Mouse (Mus musculus): ENCODE data around the gene Gbx2. TPM values are rescaled to one million over a fixed set of nuclear protein-coding genes. Genes with fewer than 3 reads are reported as not detected.

Gbx2 gene
- total RNA-seq, 1 experiment from 2014 or later, result not detected

DNA sequence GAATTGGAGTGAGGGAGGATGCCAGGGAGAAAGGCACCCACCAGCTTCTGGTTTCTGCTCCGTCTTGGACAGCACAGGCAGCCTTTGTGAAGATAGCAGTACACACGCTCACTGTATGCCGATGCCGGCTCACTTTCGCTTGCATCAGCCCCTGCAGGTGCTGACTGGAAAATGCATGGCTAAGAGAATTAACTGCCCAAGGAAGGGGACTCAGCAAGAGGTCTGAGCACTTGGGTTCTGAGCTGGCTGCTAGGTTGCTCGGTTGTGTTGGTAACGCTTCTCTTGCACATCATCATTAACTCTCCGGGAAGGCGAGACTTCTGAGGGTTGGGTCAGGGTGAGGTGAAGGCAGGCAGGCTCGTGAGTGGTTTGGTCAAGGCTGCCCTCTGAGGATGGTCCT is 9.2 kb downstream of the Gbx2 start:
- ATAC-seq (ENCODE audit: extremely low read depth, insufficient number of reproducible peaks, low FRiP score, poor library complexity, severe bottlenecking), result no peak

DNA sequence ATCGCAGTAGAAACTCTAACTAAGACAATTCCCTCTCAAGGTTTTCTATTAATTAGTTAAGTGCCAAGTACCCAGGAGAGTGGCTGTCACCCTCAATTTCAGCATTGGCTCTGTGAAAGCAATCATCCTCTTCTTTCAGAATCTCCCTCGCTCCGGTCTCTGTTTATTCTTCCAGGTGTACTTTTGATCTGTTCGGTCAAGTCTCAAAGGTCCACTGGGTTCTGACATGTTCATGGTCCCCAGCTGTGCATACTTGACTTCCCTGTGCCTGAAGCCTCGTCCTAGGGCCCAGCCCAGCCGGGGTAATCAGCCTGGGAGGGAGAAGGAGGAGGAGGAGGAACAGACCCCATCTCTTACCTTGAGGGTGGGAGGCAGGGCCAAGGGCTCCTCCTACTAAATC is 11.8 kb downstream of the Gbx2 start:
- no peak for ATAC-seq (ENCODE audit: extremely low read depth, insufficient number of reproducible peaks, low FRiP score, poor library complexity, severe bottlenecking)

DNA sequence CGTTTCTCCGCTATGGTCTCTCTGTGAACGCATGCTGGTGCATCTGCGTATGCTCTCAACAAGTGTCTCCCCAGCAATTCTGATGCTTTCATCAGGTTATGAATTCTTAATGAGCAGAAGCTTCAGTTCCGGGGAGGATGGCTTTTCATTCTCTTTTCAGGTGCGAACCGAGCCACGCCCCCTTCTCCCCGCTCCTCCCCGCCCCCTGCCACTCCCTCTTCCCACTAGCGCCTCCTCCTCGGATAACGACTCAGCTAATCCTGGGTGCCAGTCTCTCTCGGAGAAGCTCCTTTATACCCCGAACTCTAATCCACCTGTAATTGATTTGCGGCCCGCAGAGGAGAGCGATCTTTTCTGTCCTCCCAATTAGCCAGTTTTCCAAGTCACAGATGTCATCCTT is 12.9 kb downstream of the Gbx2 start:
- ATAC-seq (ENCODE audit: extremely low read depth, insufficient number of reproducible peaks, low FRiP score, poor library complexity, severe bottlenecking), result no peak

DNA sequence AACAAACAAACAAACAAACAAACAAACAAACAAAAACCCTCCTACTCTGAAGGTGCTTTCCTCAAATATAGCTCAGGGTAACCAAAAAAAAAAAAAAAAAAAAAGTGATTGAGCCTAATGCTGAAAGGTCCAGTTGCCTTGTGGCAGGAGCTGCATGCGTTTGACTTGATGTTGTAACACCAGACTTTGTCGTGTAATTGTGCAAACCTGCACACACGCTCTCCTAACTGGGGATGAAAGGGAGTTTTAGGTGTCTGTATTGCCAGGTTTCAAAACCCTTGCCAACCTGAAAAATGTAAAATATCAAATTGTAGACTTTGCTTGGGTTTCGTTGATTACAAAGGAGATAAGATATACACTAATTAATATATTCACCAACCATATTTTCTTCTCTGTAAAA is 17.4 kb downstream of the Gbx2 start:
- no peak for ATAC-seq (ENCODE audit: extremely low read depth, insufficient number of reproducible peaks, low FRiP score, poor library complexity, severe bottlenecking)

DNA sequence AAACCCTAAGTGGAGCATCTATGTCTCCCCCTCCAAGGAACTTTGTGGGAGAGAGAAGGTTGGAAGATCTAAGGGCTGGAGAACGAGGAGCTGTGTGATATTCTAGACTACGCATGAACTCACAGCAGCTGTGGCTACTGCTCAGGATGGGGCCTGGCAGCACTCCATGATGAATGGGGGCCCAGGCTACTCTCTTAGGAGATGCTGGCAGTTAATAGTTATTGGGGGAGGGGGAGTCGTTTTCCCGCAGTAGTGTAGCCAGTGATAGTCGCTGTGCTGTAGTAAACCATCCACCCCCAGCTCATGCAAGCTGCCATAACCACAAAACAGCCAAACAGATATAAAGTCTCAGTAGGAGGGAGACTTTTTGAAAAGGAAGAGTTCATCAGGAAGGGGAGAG is 18.6 kb downstream of the Gbx2 start:
- ATAC-seq (ENCODE audit: extremely low read depth, insufficient number of reproducible peaks, low FRiP score, poor library complexity, severe bottlenecking), result no peak

DNA sequence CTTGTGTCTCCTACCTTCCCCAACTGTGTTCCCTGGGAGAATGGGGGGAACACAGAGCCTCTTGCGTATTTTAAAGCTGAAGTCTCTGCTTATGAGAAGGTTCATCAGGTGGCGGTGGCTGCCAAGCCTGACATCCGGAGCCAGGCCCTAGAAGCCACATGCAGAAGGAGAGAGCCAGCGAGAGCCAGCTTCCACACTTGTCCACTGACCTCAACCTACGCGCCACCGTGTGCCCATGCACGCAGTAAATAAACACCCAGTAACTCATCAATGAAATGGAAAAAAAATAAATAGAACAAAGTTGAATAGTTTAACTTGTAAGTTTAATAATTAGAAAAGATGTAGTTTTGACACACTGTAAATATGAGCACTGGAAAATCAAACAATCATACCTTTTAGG is 21.2 kb downstream of the Gbx2 start:
- ATAC-seq (ENCODE audit: extremely low read depth, insufficient number of reproducible peaks, low FRiP score, poor library complexity, severe bottlenecking), result no peak

DNA sequence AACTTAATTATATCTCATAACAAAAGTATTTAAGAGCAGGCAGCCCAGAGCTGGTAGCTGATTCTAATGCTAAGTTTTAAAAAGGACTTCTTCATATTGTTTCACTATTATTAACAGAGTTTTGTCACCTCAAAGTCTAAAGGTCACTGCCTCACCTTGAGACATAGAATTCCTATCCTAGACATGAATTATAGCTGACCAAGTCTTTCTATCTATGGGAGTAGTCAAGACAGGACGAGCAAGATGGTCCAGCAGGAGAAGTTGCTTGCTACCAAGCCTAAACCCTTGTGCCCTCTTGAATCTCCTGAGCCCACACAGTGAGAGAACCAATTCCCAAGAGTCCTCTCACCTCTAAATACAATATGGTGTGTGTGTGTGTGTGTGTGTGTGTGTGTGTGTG is 28.3 kb downstream of the Gbx2 start:
- no peak for ATAC-seq (ENCODE audit: extremely low read depth, insufficient number of reproducible peaks, low FRiP score, poor library complexity, severe bottlenecking)

DNA sequence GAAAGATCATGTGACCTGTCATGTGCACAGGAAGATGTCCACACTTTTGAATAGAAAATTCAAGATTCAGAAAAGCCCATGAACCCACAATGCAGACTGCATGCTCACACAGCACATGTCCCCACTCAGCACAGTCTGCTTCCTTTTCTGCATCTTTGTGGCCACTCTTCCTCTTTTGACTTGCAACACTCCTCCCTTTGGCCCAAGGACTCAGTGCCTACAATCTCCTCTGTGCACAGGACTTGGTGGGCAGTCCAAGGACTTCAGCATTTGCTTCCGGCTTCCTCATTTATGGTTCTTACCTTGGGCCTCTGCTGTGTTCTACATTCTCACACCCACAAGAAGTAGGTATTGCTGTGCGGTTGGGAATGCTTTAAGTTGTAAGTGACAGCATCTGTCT is 28.7 kb downstream of the Gbx2 start:
- ATAC-seq (ENCODE audit: extremely low read depth, insufficient number of reproducible peaks, low FRiP score, poor library complexity, severe bottlenecking), result no peak

DNA sequence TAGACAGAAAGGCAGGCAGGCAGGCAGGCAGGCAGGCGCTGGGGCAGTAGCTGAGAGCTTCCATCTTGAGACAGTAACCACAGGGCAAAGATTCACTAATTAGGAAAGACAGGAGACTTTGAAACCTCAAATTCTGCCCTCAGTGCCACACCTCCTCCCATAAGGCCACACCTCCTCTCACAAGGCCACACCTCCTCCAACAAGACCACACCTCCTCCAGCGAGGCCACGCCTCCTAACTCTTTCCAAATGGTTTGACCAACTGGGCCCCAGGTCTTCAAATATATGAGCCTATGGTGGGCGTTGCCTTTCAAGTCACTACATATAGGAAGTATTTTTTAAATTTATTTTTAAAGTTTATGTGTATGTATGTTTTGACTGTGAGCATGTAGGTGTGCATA is 29.6 kb downstream of the Gbx2 start:
- no peak for ATAC-seq (ENCODE audit: extremely low read depth, insufficient number of reproducible peaks, low FRiP score, poor library complexity, severe bottlenecking)

DNA sequence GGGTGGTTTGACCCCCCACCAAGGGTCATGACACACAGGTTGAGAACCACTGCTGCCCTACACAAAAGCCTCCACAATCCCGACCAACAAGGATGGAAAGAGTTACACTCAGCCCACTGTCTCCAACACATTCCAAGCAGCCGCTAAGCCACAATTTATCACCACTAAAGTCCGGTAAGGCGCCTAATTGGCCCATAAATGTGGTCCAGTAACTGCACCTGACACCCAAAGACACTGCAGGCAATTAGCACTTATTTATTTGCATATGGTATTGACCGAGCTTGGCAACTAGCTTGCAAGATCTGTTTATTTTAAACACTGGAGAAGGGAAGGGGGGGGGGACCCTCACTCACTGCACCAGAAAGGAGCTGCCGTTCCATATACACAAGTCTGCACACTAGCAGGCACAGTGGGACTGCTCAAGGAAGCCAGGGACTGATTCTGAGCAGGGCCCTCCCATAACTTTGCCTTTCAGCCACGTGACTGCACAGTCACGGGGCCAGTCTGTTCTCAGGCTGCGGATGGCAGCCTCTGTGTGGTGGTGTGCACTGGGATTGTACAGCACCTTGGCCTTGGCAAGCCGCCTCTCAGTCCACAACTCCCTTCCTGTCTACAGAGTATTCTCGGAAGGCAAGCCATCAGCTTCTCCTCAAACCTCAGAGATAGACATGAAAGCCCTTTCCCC is 31.1 kb downstream of the Gbx2 start:
- ATAC-seq (ENCODE audit: extremely low read depth, insufficient number of reproducible peaks, low FRiP score, poor library complexity, severe bottlenecking), result no peak

DNA sequence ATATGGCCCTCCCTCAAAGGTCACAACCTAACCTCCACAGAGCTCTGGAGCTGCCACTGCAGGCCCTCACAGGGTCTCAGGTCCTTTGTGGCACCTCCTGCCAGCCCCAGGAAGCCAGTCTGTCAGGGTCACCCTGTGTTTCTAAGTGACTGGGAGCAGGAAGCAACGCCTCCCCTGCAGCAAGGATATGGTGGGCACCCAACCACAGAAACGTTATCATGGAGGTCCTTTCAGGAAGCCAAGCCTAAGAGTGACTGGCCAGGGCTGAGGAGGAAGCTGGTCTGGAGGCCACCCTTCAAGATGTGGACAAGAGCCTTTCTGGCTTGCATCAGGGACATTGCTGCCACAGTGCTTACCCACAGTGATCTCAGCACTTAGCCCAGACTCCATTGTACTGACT is 31.9 kb downstream of the Gbx2 start:
- ATAC-seq (ENCODE audit: extremely low read depth, insufficient number of reproducible peaks, low FRiP score, poor library complexity, severe bottlenecking), result no peak

DNA sequence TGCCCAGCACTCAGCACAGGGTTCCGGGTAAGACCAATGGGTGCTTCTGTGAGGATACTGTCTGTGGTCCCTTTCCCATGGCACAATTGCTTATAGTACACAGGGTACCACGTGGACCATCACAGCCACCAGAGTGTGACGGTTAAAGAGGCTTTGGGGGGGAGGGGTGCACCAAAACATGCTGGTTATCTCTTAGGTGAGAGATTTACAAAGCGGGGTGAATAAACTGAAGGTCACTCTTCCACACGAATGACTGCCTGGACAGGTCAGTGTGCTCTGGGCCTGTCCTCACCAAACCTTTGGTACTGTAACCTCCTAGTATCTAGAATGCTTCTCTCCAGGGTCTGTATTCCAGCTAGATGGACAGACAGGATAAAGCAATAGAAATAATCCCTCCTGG is 35.2 kb downstream of the Gbx2 start:
- ATAC-seq (ENCODE audit: extremely low read depth, insufficient number of reproducible peaks, low FRiP score, poor library complexity, severe bottlenecking), result no peak

DNA sequence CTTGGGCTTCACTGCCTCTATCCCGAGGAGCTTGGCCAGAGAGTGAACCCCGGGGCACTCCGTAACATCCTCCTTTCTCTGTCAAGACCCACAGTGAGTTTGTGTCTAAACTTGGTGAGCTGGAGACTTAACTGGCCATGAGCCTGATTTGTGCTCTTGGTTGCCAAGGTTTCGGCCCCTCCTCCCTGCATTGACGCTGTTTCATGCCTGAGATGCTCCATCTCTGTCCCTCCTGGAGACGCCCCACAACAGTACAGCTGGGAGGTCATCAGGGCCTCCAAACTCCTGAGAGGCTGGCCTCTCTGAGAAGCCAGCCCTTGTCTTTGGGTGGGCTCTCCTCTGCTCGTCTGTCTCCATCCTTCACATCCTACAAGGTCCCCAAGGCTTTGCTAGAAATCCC is 38.7 kb downstream of the Gbx2 start:
- no peak for ATAC-seq (ENCODE audit: extremely low read depth, insufficient number of reproducible peaks, low FRiP score, poor library complexity, severe bottlenecking)

DNA sequence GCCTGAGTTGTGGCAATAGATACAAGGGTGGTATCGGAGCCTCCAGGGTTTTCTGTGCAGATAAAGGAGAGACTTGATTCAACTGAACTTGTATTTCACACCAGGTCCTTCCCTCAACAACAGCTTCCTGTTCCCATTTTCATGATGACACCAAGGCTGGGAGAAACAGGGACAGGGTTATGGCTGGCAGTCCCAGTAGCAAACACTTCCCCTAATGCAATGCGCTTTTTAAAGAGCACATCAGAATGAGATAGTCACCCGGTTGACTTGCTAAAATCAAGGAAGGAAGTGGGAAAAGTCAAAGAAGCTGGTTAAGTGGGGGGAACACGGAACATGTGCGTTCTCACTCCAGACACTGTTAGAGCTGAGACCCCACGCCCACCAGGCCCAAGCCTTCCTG is 39.6 kb downstream of the Gbx2 start:
- ATAC-seq (ENCODE audit: extremely low read depth, insufficient number of reproducible peaks, low FRiP score, poor library complexity, severe bottlenecking), result no peak

DNA sequence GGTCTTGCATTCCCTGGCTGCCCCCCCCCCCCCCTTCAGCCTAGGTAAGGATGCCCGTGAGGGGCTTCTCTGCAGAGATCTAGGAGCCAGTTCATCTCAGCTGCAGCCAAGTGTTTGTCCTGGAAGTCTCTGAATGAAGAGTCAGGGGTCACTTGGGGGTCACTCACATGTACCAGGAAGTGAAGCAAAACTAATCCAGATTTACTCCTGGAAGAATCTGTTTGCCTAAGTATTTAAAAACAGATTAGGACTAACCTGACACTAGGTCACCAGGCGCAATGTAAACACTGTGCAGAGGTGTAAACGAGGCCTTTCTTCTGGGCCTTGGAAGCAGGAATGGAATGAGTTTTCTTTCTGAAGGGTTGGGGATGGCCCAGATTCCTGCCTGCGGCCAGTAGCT is 45.3 kb downstream of the Gbx2 start:
- ATAC-seq (ENCODE audit: extremely low read depth, insufficient number of reproducible peaks, low FRiP score, poor library complexity, severe bottlenecking), result no peak

DNA sequence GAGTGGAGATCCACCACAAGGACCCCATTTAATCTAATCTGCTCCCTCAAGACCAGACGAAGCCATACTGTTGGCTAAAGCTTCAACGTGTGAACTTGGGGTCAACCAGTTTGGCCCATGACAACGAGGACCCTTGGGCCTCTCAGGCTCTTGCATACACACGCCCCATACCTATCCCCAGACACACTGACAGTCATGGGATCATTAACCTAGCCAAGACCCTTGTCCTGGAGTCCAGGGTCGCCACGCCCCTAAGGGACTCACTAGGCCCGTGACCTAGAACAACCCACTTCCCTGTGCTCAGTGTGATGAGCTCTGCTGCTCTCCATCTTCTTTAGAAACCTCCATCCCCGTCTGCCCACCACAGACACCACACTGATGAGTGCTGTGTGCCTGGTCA is 46.6 kb downstream of the Gbx2 start:
- ATAC-seq (ENCODE audit: extremely low read depth, insufficient number of reproducible peaks, low FRiP score, poor library complexity, severe bottlenecking), result no peak

DNA sequence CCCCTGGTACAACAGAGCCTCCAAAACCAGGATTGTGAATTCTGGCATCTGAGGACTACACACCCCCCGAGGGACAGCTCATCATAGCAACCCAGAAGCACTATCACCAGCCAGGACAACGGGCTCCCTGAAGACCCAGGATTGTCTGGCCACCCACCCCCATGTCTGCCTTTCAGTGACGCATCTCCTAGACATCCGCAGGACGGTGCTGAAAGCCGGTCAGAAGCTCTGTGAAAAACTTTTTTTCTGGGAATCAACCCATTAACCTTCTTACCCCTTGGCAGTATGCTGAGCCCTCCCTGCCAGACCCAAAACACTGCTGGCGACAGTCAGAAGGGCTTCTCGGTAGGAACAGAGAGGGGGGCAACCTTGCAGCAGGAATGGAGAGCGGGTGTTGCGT is 50.1 kb downstream of the Gbx2 start:
- ATAC-seq (ENCODE audit: extremely low read depth, insufficient number of reproducible peaks, low FRiP score, poor library complexity, severe bottlenecking), result no peak

DNA sequence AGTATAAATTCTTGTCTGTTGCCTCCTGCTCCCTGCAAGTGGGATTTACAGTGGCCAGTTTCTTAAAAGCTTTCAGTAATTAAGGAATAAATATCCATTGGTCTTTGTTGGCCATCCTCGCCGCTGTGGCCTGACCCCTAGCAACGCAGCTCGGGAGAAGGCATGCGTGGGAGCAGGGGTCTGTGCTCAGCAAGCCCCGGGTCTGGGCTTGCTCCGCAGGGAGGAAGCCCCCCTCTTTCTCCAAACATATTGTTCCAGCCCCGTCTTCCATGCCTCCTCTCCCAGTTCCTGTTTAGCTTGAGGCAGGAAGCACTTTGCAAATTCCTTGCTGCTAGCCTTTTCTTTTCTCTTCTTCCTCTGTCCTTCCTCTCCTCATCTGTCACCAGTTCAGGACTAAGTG is 50.8 kb downstream of the Gbx2 start:
- no peak for ATAC-seq (ENCODE audit: extremely low read depth, insufficient number of reproducible peaks, low FRiP score, poor library complexity, severe bottlenecking)

DNA sequence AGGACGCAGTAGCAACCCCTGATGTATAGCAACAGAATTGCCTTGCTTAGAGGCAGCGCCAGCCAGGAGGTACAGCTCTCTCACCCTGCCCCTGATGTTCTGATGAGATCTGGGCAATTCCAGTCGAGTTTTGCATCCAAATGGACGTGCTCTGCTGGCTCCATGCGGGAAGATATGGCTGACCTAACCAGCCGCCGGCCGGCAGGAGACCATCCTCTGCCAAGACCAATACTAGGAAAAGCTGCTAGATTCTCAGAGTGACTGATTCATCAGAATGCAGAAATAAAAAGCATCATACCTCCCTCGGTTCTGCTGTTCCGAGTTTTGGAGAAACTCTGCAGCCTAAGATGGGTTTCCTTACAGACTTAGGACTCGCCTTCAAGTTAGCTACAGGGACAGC is 52.5 kb downstream of the Gbx2 start:
- no peak for ATAC-seq (ENCODE audit: extremely low read depth, insufficient number of reproducible peaks, low FRiP score, poor library complexity, severe bottlenecking)
